Mouse (Mus musculus) kidney, adult 2 months (tissue): ENCODE data around the gene Slc12a8.

ENCODE experiments used
- CTCF ChIP-seq: fragments of 200-500 bp; conservative IDR thresholded peaks from 2 replicates; pipeline ENCODE4 v1.5.1; 2011; ENCODE audit warnings: low read depth, mild to moderate bottlenecking, control low read depth, low read length, moderate library complexity, mixed read lengths; ENCODE audit not compliant: insufficient read depth, insufficient read length
- POLR2A ChIP-seq: fragments of 200-500 bp; IDR thresholded peaks from one replicate; pipeline ENCODE4 v1.6.1; 2011; ENCODE audit warnings: low read depth, low read length, control low read depth

- no peak for TF ChIP-seq CTCF
- TF ChIP-seq POLR2A, result no peak
Observed at GRCm38 (mm10) chr16:33529502-33530454, 12.7 kb downstream of the Slc12a8 start.
